Mouse (Mus musculus) ES-Bruce4 (cell line): ENCODE measurements around the gene Gm5591. TPM values are rescaled to one million over a fixed set of nuclear protein-coding genes. Genes with fewer than 3 reads are reported as not detected.
"Not testable (repeated sequence)": the region's sequence is repeated elsewhere in the genome, so short reads cannot be mapped to it uniquely, and the experiment has no call there.

Experiments
- H3K27ac ChIP-seq: 2 replicates; pipeline ENCODE4 v1.5.1; 2012; ENCODE audit warnings: low read length, inconsistent platforms; ENCODE audit not compliant: insufficient read depth
- H3K27me3 ChIP-seq: 2 replicates; pipeline ENCODE4 v1.6.1; 2012; ENCODE audit warnings: mild to moderate bottlenecking, low read length, inconsistent platforms; ENCODE audit not compliant: control insufficient read depth, poor library complexity, insufficient read depth, severe bottlenecking
- H3K36me3 ChIP-seq: 2 replicates; pipeline ENCODE4 v1.6.1; 2012; ENCODE audit warnings: inconsistent platforms, mild to moderate bottlenecking, low read length, moderate library complexity; ENCODE audit not compliant: control insufficient read depth, poor library complexity, insufficient read depth, severe bottlenecking
- H3K4me1 ChIP-seq: one replicate; pipeline ENCODE4 v1.8.1; 2011; ENCODE audit warnings: low read length; ENCODE audit not compliant: control insufficient read depth, insufficient read depth
- H3K4me3 ChIP-seq: 2 replicates; pipeline ENCODE4 v1.5.1; 2011; ENCODE audit warnings: low read depth, mild to moderate bottlenecking, low read length
- H3K9ac ChIP-seq: 2 replicates; pipeline ENCODE4 v1.6.1; 2012; ENCODE audit warnings: low read depth, mild to moderate bottlenecking, inconsistent platforms; ENCODE audit not compliant: poor library complexity, severe bottlenecking
- H3K9me3 ChIP-seq: replicated peaks from 2 replicates; pipeline ENCODE4 v1.6.1; 2012; ENCODE audit warnings: mild to moderate bottlenecking, low read length, inconsistent platforms; ENCODE audit not compliant: control insufficient read depth, poor library complexity, insufficient read depth, severe bottlenecking
- polyA plus RNA-seq: library from polyadenylated mRNA; stranded (reverse); fragments of >200 nt; gene quantifications from 2 replicates; pipeline ENCODE4 v1.2.4, GENCODE M21; 2011; ENCODE audit warnings: low read depth; ENCODE audit not compliant: missing spikeins, insufficient read depth, insufficient read length

The Gm5591 gene
- polyA plus RNA-seq = not detected in 2 replicates

- H3K4me1 ChIP-seq, H3K9me3 ChIP-seq, H3K9ac ChIP-seq, H3K36me3 ChIP-seq, H3K27ac ChIP-seq, H3K4me3 ChIP-seq, H3K27me3 ChIP-seq: not testable (repeated sequence)
Measured at GRCm38 (mm10) chr7:38528093-38528492, at the start of gene Gm5591. Gene Gm5591 (minus strand): TSS chr7:38528193.

DNA sequence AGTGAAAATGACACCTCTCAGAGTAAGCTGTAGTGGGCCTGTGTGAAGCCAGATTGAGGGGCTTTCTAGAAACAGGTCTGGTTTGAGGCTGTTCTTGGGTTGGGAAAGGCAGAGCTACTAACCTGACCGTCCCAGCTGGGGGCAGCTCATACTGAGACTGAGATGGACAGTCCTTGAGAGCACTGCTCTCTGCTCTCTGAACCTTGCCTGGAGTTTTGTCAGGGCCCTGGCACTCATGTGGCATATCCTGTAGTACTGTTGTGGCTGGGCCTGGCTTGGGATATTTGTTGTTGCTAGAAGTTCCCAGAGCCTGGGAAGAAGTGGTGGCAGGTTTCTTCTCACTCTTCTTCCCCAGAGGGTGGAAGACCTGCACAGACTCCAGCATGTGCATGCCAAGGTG lies 39.5 kb downstream of the Gm5591 start:
- H3K36me3 ChIP-seq, H3K27me3 ChIP-seq, H3K4me1 ChIP-seq, H3K27ac ChIP-seq, H3K9me3 ChIP-seq, H3K4me3 ChIP-seq, H3K9ac ChIP-seq: not testable (repeated sequence)
